Mouse (Mus musculus) MEL (cell line): ENCODE measurements around the gene Armh4.

Experiments
- CTCF ChIP-seq, 3 experiments: IDR thresholded peaks in 2 of 3; conservative IDR thresholded peaks in 1 of 3; 2 replicates each; pipeline ENCODE4 v1.5.1; 2011 to 2012; ENCODE audit warnings: low read length in 3 of 3, low read depth in 2 of 3, mild to moderate bottlenecking in 2 of 3, improper control_type of control experiment in 1 of 3, inconsistent platforms in 1 of 3, mixed read lengths in 1 of 3, moderate library complexity in 1 of 3; ENCODE audit not compliant: control insufficient read depth in 1 of 3, insufficient read depth in 1 of 3, poor library complexity in 1 of 3, severe bottlenecking in 1 of 3
- EP300 ChIP-seq, 2 experiments: IDR thresholded peaks; 2 replicates each; pipeline ENCODE4 v1.6.1; 2011; ENCODE audit warnings: improper control_type of control experiment in 2 of 2, low read length in 2 of 2, low read depth in 1 of 2, mild to moderate bottlenecking in 1 of 2
- ETS1 ChIP-seq: IDR thresholded peaks from 2 replicates; pipeline ENCODE4 v1.6.1; 2012; ENCODE audit warnings: low read depth, mild to moderate bottlenecking, inconsistent platforms, low read length, improper control_type of control experiment, moderate library complexity
- HCFC1 ChIP-seq: IDR thresholded peaks from 2 replicates; pipeline ENCODE4 v1.6.1; 2012; ENCODE audit warnings: low read depth, mild to moderate bottlenecking, inconsistent platforms, low read length, improper control_type of control experiment, moderate library complexity
- NRF1 ChIP-seq: IDR thresholded peaks from 2 replicates; pipeline ENCODE4 v1.6.1; 2014; ENCODE audit warnings: low read depth, mild to moderate bottlenecking, inconsistent platforms, low read length, improper control_type of control experiment, moderate library complexity; ENCODE audit not compliant: poor library complexity, insufficient read depth, severe bottlenecking
- POLR2AphosphoS5 ChIP-seq: IDR thresholded peaks from 2 replicates; pipeline ENCODE4 v1.6.1; 2012; ENCODE audit warnings: low read depth, borderline replicate concordance, mild to moderate bottlenecking, inconsistent platforms, low read length, moderate library complexity, mixed read lengths

- TF ChIP-seq NRF1 (no peak), CTCF (IDR thresholded peaks at IDR 0.05 in 2 of 3, conservative IDR thresholded peaks at IDR 0.05 in 1 of 3; ENCODE audit: control insufficient read depth in 1 of 3, insufficient read depth in 1 of 3, low read depth in 2 of 3, low read length in 3 of 3, poor library complexity in 1 of 3, severe bottlenecking in 1 of 3) (no peak), HCFC1 (no peak), EP300 (IDR thresholded peaks at IDR 0.05; ENCODE audit: low read depth in 1 of 2, low read length in 2 of 2) (no peak), ETS1 (no peak), POLR2AphosphoS5 (no peak)
Observed at GRCm38 (mm10) chr14:49721281-49721680, 61.9 kb downstream of the Armh4 start.
